Mouse (Mus musculus) urinary bladder, postnatal 4 days (tissue): Measurements from ENCODE around the gene Asb1.

Experiments used
- DNase-seq, 2 experiments: peaks; one replicate each; pipeline ENCODE4 v3.0.0; 2021 to 2022; ENCODE audit warnings: low spot score in 2 of 2

The Asb1 gene

GRCm38 (mm10) chr1:91606701-91607100, 66.4 kb downstream of the Asb1 start:
- no peak for DNase-seq

- DNase-seq: no peak
Observed at GRCm38 (mm10) chr1:91607141-91607540, 66.8 kb downstream of the Asb1 start.
